Mouse (Mus musculus) G1E (cell line): ENCODE measurements at regions not wholly inside any gene's neighbourhood (a gene's known extent, or its start where the extent isn't known, plus 50 kb on each side); places are given as distances from the start of the nearest gene placed in this dataset.

Source experiments
- CTCF ChIP-seq: IDR thresholded peaks from 2 replicates; pipeline ENCODE4 v1.5.1; 2012; ENCODE audit warnings: low read depth, low read length, inconsistent platforms, mixed read lengths
- GATA1 ChIP-seq: IDR thresholded peaks from 2 replicates; pipeline ENCODE4 v1.6.1; 2012; ENCODE audit warnings: borderline replicate concordance, low read length, inconsistent platforms, mixed read lengths
- GATA2 ChIP-seq: IDR thresholded peaks from 2 replicates; pipeline ENCODE4 v1.6.1; 2012; ENCODE audit warnings: low read depth, low read length, inconsistent platforms, borderline replicate concordance
- TAL1 ChIP-seq: conservative IDR thresholded peaks from 2 replicates; pipeline ENCODE4 v1.6.1; 2012; ENCODE audit warnings: low read depth, low read length, inconsistent platforms, mixed read lengths

DNA sequence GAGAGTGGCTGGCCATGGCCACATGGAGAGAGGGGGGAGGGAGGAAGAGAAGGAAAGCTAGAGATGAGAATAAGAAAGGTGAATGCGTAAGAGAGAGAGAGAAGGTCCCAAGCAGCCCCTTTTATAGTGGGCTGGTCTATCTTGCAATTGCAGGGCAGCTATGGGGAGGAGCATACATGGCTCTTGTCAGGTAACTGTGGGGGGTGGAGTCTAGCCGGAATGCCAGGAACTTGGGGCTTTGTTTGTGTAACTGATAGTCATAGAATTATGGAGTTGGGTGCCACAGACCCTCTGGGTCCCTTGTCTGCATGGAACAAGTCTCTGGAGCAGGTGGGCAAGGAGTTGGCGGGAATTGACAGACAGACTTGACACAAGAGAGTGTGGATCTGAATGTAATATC lies 2151.8 kb downstream of the 4930444P10Rik start:
- TF ChIP-seq CTCF (no peak), GATA1 (no peak), TAL1 (no peak), GATA2 (no peak)
